Mouse (Mus musculus) embryonic fibroblast, embryonic 13.5 days (primary cell): Measurements from ENCODE around the gene Rai2.

ENCODE experiments used
- CTCF ChIP-seq: IDR thresholded peaks from 2 replicates; pipeline ENCODE4 v1.5.1; 2011; ENCODE audit warnings: mild to moderate bottlenecking, control low read depth, low read length, moderate library complexity, borderline replicate concordance; ENCODE audit not compliant: insufficient read depth
- POLR2A ChIP-seq: IDR thresholded peaks from 2 replicates; pipeline ENCODE4 v1.6.1; 2011; ENCODE audit warnings: low read depth, mild to moderate bottlenecking, control low read depth, low read length, moderate library complexity

GRCm38 (mm10) chrX:161747337-161747736 is 30.5 kb downstream of the Rai2 start:
- TF ChIP-seq POLR2A (no peak), CTCF (no peak)
